Mouse (Mus musculus) lung, embryonic 16.5 days (tissue): ENCODE results near the gene Prkce. TPM values are rescaled to one million over a fixed set of nuclear protein-coding genes. Genes with fewer than 3 reads are reported as not detected.

ENCODE experiments used
- polyA plus RNA-seq: library from polyadenylated mRNA; unstranded; fragments of >200 nt; fragmentation: Nextera tagmentation; extraction: Ambion mirVana; gene quantifications from 2 replicates; pipeline ENCODE4 v1.2.1, GENCODE M21; 2015

Gene Prkce
- polyA plus RNA-seq, 1 experiment from 2014 or later = 4.9 TPM

Other genes starting within 250 kb of the Prkce start
- gene Srbd1, start 22.6 kb upstream of the Prkce start, polyA plus RNA-seq = 16.2 and 18.4 TPM in 2 replicates